Mouse (Mus musculus) MN1 (cell line): Measurements from ENCODE around the gene Synj1.

Source experiments
- DNase-seq: peaks from one replicate; pipeline ENCODE4 v3.0.0-alpha.2; 2016; ENCODE audit warnings: low spot score

The Synj1 gene

GRCm38 (mm10) chr16:91011021-91011683 lies at the start of gene Synj1:
Gene Synj1 (minus strand): TSS chr16:91011308.
- DNase-seq: peak; percentile 95

GRCm38 (mm10) chr16:91057741-91058140 lies 46.6 kb upstream of the Synj1 start:
- no peak for DNase-seq

DNA sequence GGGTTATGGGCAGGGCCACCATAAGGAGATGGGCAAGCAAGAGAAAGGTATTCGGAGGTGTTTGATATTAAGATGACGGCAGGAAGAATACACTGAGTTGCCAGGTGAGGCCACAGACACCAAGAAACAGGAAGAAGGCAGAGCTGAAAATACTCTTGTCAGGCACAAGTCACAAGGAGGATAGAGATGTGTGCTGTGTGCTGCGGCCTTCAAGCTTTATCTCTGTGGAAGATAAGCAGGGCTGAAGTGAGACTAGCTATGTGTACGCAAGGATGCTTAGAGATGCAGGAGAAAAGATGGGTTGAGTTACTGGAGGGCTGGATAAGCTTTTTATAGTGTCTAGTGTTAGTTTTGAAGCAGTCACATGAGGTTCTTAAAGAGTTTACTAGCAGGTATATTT lies 46.2 kb upstream of the Synj1 start:
- no peak for DNase-seq

GRCm38 (mm10) chr16:91056043-91056821 lies 45.1 kb upstream of the Synj1 start:
- no peak for DNase-seq

GRCm38 (mm10) chr16:91055150-91055549 lies 44.0 kb upstream of the Synj1 start:
- DNase-seq: no peak

DNA sequence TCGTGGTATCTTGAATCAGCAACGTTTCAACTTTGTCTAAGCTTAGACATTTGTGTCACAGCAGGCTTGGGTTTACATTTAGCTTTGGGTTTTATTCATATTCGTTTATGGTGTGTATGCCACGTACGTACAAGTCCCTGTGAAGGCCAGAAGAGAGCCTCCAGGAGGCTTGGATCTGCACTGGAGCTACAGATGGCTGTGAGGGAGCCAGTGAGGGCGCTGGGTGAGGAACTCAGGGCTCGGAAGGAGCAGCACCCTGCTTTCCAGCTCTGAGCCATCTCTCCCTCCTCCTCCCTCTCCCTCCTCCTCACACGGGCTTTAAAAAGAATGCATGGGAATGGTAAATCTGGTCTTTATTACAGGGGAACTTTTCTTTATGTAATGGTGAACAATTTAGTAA lies 42.5 kb upstream of the Synj1 start:
- DNase-seq: no peak

DNA sequence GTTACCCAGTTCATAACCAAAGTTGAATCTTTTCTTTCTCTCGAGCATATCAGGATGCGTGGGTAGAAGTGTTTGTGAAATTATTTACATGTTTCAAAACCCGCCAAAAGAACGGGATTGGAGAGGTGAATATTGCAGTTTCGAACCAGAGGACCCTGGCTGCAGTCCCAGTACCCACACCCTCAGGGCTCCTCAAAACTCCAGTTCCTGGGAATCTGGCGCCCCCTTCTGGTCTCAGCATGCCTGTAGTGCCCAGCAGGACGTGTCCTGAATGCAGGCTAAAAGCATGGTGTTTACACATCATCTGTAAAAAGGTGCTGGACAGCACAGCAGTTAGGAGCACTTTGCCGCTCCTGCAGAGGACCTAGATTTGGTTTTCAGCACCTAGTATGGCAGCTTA lies 34.4 kb upstream of the Synj1 start:
- DNase-seq: peak; percentile 36

GRCm38 (mm10) chr16:91044270-91045182 lies 33.4 kb upstream of the Synj1 start, which contains the start of gene Paxbp1:
Gene Paxbp1 (minus strand): TSS chr16:91044543.
- peak; percentile 98 for DNase-seq

- peak; percentile 82 for DNase-seq
Measured at GRCm38 (mm10) chr16:91043461-91044248, 32.5 kb upstream of the Synj1 start.

GRCm38 (mm10) chr16:91042640-91043039 lies 31.5 kb upstream of the Synj1 start:
- DNase-seq: no peak

GRCm38 (mm10) chr16:91035866-91036265 lies 24.8 kb upstream of the Synj1 start:
- DNase-seq: no peak

- DNase-seq: no peak
Measured at GRCm38 (mm10) chr16:91030751-91031150, 19.6 kb upstream of the Synj1 start.

DNA sequence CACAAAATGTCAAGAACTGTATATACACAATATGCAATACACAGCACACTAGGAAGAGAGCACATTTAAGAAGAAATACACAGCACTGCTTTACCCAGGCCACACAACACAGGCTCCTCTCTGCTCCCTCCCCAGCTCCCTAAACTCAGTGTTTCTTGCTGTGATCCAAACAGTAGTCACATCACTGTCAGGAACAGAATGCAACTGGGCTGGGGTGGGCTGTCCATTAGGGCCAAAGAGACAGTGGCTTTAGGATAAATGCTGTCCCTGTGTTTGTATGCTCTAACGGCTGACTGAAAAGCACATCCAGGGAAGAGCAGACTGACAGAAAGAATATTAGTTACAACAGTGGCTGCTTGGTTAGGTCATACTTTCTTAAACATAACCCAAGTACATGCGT lies 18.8 kb upstream of the Synj1 start:
- DNase-seq: no peak

DNA sequence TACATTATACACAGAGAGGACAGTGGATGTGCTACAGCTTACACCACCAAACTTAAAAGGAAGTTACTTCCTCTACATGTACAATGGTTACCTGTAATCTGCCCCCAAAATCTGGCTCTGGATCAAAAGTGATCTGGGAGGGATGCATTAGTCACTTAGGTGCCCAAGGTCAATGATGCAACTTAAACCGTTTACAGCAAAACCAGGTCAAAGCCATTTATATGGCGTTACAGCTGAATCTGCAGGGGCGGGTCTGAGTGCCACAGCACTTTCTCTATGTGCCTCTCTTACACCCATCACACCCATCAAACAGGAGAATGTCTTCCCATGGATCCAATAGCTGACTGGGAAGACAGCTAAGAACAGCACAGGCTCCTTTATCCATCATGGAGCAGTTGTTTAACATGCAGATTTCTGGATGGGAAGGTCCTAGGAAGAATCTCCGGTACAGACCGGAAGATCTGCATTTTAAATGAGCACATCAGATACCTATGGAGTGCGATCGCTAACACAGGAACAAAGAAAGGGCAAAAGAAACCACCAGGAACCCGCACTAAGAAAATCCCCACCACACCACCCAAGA lies 18.1 kb upstream of the Synj1 start:
- no peak for DNase-seq

DNA sequence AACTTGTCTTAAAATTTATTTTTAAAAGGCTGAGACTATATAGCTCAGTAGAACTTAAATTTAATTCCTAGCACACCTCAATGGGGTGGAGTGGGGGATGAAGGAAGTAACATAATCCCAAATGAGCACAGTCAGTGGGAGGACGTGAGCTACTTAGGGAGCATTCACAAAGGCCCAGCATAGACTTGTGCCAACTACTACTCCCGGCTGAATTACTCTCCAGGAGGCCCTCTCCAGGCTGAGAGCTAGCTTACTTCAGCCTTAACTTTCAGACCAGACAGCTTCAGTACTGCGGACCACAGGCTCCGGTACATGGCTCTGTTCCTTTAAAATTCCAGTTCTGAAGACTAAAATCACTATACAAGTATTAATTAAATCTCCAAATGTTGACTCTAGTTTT lies 15.2 kb upstream of the Synj1 start:
- no peak for DNase-seq

GRCm38 (mm10) chr16:91023384-91023783 lies 12.3 kb upstream of the Synj1 start:
- no peak for DNase-seq

GRCm38 (mm10) chr16:91020842-91021483 lies 9.9 kb upstream of the Synj1 start:
- no peak for DNase-seq

DNA sequence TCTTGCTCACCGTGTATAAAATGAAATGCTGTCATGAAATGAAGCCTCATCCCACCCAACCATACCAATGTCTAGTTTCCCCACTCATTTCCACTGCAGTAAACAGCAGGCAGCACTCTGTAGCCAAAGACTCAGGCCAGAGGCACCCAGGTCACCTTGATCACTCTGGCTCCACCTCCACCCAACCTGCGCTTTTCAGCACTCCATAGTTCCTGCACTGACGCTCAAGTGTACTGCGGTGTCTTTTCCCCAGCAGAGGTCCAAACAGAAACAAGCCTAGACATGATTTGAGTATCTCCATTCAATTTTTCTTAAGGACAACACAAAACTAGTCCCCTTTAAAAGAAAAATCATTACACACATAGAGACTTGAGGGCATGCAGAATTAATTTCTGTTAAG lies 8.4 kb upstream of the Synj1 start:
- no peak for DNase-seq

DNA sequence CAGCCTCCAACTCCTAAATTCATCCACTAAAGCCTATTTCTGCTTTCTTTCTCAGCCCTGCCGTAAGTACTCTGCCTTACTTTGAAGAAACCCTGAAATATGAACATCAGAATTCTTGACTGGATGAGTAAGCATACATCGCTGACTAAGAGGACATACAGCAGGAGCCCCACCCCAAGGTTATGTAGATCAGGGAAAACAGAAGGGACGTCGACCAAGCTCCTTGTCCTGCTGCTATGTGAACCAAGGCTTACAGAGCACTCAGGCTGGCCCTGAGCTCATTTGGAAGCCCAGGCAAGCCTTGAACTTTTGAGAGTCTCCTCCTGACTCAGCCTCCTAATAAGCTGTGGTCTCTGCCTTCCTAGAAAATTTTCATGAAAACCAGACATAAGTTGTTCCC lies 4.7 kb upstream of the Synj1 start:
- no peak for DNase-seq

DNA sequence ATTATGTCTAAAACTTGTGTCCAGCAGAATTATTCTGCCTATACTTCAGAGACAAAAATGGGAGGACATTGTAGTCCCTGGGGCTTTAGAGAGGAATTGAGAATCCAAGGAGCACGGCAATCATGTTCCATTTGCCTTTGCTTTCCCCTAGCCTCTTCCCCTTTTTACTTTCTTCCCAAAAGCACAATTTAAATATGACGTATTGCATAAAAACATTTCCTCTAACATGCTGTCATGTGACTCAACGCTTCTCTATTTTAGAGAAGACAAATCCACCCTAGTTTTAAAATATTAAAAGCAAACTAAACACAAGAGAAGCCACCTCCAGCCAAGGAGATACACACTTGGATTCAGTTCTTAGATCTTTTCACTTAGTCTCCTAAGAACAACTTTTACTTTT lies 739 bp upstream of the Synj1 start:
- DNase-seq: peak; percentile 42

DNA sequence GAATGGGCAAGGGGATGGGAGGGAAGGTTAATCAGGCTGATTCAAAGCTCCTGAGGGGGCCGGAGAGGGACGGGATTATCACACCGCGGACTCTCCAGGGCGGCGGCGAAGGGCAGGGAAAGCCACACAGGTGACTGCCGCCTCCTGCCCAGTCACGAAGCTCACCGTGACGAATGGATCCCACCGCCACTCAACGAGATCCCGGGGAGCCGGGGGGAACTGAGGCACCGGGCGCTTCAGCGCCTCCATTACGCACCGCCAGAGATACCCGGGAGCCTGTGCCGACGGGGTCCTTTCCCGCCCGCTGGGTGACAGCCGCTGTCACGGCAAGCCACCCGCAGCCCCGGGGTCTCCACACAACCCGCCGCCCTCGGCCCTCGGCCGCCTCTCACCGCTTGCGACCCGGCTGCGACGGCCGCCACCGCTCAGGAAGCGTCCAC lies 507 bp downstream of the Synj1 start:
- DNase-seq: peak; percentile 54
